Mouse (Mus musculus) testis, adult 2 months (tissue): Measurements from ENCODE around the gene Cuedc1.

ENCODE experiments used
- CTCF ChIP-seq: fragments of 200-500 bp; IDR thresholded peaks from 2 replicates; pipeline ENCODE4 v1.5.1; 2012; ENCODE audit warnings: low read depth, mild to moderate bottlenecking, inconsistent platforms, low read length, moderate library complexity; ENCODE audit not compliant: control insufficient read depth, insufficient read depth, insufficient replicate concordance
- POLR2A ChIP-seq: fragments of 200-500 bp; IDR thresholded peaks from 2 replicates; pipeline ENCODE4 v1.6.1; 2012; ENCODE audit warnings: low read depth, mild to moderate bottlenecking, inconsistent platforms, low read length, moderate library complexity; ENCODE audit not compliant: control insufficient read depth

- TF ChIP-seq CTCF (no peak), POLR2A (no peak)
Observed at GRCm38 (mm10) chr11:88164801-88165377, 67.0 kb downstream of the Cuedc1 start.
